Mouse (Mus musculus) c-Kit-positive CD71-positive TER-119-positive erythroid progenitor cells, embryonic 14.5 days (primary cell): ENCODE measurements at regions not wholly inside any gene's neighbourhood (a gene's known extent, or its start where the extent isn't known, plus 50 kb on each side); places are given as distances from the start of the nearest gene placed in this dataset.
"Not testable (repeated sequence)": the region's sequence is repeated elsewhere in the genome, so short reads cannot be mapped to it uniquely, and the experiment has no call there.

Source experiments
- DNase-seq: peaks from one replicate; pipeline ENCODE4 v3.0.0-alpha.2; 2013; ENCODE audit warnings: low spot score

DNA sequence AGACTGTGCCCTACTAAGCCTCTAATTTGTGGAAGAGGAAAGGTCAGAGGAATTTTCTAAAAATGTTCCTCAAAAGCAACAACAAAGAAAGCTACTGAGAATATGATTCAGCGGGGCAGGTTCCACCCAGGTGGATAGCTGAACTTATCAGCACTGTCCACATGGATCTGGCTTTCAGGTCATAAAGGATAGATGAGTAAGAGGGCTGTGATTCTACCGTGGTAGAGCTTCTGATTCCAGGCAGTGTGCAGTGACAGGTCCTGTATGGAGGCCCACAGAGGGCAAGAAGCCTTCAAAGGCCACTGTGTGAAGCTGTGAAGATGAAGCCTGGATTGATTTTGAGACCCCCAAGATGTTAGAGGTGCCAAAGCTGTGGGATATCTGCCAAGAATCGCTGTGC lies 51.8 kb downstream of the Teddm3 start:
- DNase-seq, result not testable (repeated sequence)

- not testable (repeated sequence) for DNase-seq
Measured at GRCm38 (mm10) chr16:21100126-21100525, 53.7 kb downstream of the Teddm3 start.

DNA sequence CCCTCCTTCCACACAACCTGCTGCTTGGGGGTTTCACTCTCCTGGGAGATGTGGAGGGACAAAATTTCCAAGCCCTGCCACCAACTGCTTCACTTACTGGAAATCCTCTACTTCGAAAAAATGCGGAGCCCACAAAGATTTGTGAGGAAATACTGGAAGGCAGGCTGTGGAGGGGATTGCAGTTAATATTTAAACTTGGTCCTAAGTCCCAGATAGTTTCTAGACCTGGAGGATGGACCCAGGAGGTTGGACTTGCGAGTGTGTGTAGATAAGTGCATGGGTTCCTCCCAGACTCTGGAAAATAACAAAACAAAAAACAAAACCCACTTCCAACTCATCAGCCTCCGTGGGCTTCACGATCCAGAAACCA lies 79.0 kb downstream of the Teddm3 start:
- no peak for DNase-seq

GRCm38 (mm10) chr16:21074082-21074778 lies 79.6 kb downstream of the Teddm3 start:
- not testable (repeated sequence) for DNase-seq

DNA sequence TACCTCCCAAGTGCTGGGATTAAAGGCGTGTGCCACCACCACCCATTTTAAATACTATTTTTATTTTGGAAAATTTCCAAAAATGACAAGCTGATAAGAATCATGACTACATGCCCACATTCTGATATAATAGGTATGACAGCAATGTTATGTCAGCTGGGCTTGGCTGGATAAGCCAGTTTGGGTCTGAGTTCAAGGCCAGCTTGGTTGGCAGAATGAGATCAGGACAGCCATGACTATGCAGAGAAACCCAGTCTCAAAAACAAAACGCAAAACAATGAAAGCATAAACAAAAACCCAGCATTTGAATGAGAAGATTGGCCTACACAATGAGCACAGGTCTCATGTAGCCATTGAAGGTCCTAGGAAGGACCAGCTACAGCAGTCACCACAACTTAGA lies 93.6 kb downstream of the Teddm3 start:
- DNase-seq, result no peak

DNA sequence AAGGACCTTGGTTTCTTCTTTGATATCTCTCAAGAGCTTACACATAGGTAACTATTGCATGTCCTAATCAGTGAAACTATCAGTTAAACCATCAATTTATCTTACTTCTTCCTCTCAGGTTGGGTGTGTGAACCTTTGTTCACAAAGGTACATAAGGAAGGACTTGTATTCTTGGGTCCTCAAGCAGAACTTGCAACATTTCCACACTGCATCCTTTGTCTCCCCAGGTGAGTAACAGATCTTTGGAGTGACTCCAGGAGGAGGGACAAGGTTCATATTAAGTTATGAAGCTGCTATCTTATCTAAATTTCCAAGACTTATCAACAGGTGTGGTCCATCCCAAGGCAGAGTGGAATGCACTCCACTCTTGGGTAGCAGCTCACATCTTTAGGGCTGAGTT lies 99.0 kb downstream of the Teddm3 start:
- no peak for DNase-seq

- DNase-seq, result not testable (repeated sequence)
Measured at GRCm38 (mm10) chr16:21022087-21022486, 131.7 kb downstream of the Teddm3 start.

DNA sequence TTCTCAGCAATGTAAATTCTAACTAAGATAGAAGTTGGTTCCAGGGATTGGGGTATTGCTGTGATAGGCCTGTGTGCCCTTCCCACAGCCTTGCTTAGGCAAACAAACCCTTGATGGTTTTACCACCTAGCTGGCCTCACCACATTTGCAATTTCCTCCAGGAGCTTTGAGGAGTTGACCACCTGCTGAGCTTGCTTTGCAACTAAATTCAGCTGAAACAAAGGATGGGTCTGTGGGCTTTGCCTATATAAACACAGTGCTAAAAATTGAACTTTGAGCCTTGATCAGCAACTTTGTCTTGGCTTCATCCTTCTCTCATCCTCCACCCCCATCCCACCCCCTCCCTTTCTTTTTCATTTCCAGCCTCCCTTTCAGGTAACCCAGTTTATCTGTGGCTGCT lies 148.9 kb downstream of the Teddm3 start:
- no peak for DNase-seq

DNA sequence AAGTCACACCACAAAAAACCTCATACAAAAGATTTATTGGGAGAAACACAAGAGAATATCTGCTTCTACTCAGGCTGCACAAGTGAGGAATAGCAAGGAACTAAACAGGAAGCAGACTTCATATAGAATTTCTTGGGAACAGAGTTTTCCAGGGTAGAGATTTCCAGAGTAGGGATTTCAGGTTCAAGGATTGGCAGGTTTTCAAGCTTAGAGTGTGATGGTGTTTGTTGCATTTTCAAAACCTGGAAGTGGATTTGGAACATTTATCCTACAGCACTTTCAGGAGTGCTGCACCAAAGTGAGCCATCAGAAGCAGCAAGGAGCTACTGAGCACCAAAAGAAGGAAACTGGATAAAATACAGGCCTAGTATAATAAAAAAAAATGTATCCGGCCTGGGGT lies 152.7 kb downstream of the Teddm3 start:
- DNase-seq, result no peak

GRCm38 (mm10) chr16:20990524-20990923 lies 163.3 kb downstream of the Teddm3 start:
- DNase-seq, result no peak

GRCm38 (mm10) chr16:20975406-20975805 lies 178.4 kb downstream of the Teddm3 start:
- DNase-seq, result no peak

DNA sequence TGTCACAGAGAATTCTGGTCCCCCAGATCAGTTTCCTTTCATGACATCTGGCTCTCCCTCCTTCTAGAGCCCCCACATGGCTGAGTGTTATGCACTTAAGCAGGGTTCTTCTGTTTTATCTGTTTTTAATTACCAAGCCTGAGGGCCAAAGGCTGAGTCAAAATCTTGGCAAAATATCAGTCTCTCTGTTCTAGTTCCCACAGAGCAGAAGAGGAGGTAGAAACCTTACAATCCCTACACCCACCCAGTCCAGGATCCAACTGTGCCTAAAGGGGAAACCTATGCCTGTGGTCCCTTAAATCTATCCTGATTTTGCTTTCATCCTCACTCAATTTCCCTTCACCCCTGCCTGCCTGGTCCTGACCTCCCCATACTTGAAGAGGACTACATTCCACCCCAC lies 181.4 kb downstream of the Teddm3 start:
- DNase-seq, result no peak

DNA sequence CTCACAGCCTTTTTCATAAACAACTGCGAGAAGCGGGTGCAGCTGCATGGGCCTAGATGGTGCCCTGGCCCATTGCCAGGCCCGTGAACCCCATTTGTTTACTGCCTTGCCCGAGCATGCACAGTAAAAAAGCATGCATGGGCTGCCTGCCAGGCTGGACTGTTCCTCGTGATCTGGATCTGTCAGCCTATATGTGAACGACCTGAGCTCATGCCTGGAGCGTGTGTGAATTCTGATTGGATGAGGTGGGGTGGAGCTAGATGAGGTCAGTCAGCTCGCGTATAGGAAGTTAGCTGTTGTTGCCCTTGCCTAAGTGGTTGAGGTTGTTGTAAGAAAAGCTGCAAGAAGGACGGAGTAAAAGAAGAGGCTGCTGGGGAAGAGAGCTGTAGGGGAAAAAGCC lies 194.9 kb downstream of the Teddm3 start:
- DNase-seq, result no peak

DNA sequence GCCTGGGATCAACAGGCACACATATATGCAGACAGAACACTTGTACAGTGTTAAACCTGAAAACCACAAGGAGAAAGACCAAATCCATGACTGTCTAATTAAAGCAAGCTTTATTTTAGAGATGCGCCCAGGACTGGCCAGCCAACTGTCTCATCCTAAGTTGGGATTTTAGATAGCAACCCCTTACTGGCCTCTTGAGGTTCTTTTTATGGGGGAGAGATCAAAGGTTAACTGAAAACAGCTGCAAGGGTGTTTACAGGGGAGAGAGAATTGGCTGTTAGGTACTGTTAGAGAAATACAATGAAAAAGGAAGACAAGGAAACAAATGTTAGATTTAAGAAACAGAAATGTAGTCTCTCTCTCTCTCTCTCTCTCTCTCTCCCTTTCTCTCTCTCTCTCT lies 202.4 kb upstream of the Thpo start:
- DNase-seq, result no peak

- DNase-seq, result not testable (repeated sequence)
Measured at GRCm38 (mm10) chr16:20934846-20935245, 200.5 kb upstream of the Thpo start.

DNA sequence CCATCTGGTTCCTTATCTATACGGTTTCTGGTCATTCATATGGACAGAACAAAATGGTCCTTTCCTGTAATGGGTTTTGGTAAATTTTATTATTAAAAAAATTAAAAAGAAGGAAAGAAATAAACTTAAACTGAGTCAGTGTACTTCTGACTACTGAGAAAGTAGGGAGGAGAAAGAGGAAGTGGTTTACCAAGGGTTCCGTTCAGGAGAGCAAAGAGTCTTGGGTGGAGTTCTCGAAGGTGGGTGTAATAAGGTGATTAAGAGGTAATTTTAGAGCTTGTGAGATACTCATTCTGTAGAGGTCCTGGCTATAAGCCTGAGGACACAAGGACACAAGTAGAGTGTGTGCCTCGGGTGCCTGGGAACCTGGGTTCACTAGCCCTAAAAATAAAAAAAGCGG lies 195.7 kb upstream of the Thpo start:
- not testable (repeated sequence) for DNase-seq

DNA sequence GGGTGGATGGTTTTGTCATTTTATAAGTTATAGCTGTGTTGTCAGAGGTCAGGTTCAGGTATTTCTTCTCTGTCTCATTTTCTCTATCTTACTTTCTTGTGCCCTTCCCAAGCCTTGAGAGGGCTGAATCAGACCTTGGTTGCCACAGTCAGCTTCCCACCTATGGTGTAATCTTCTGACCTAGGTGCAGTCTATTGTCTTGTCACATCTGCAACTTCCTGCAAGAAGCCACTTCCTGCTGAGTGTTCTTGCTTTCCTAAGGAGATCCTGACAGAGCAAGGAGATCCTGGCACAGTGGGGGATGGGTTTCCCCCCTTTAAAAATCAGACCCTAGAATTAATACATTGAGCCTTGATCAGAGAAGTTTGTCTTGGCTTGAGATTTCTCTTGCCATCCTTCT lies 191.5 kb upstream of the Thpo start:
- DNase-seq, result not testable (repeated sequence)

DNA sequence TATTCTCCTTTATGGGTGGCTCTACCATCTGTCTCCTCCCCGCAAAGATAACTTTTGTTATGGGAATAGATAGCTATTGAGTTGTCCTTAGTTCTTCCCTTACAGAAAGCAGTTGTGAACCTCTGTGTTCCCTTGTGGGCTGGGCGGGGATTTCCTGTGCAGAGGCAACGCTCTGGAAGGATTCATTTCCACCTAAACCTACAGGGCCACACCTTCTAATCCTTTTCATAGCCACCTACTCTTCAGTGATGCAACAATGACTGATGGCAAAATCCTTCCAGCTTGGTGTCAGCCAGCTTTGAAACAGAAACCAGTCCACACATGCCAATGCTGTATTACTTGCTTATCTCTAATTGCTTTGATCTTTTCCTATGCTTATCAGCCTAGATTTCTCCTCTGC lies 176.6 kb upstream of the Thpo start:
- DNase-seq, result not testable (repeated sequence)

DNA sequence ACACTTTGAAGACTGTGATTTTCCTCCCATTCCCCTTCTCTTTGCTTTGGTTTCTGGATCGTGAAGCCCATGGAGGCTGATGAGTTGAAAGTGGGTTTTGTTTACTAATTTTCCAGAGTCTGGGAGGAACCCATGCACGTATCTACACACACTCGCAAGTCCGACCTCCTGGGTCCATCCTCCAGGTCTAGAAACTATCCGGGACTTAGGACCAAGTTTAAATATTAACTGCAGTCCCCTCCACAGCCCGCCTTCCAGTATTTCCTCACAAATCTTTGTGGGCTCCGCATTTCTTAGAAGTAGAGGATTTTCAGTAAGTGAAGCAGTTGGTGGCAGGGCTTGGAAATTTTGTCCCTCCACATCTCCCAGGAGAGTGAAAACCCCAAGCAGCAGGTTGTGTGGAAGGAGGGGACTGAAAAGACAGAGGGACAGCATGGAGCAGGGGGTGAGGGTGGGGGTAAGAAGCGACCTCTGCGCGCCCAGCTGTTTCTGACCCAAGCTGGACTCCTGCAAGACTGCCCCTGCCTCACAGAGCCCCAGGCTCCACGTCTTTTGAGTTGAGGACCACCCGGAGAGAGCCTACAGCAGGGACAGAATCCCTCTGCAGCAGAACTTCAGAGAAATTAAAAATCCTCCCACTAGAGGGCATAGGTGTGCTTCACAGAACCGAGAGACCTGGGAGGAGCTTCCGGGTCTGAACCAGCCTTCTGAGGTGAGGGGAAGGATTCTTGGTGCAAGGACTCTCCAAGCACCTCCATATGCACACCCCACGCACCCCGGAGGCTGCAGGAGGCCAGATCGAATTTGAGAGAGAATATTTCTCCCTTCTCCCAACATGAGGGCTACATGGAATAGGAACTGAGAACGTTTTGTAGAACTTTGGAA lies 174.4 kb upstream of the Thpo start:
- not testable (repeated sequence) for DNase-seq

DNA sequence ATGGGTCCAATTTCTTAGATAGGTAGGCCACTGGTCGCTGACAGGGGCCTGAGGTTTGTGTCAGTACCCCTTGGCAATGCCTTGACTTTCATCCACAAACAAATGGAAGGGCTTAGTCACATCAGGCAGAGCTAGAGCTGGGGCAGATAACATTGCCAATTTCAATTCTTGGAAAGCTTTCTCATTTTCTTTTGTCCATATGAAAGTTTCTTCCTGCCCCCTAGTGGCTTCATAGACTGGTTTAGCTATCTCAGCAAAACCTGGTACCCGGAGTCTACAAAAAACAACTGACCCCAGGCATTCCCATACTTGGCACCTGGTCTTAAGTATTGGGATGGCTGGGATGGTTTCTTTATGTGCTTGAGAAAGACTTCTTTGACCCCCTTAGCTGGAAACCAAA lies 161.4 kb upstream of the Thpo start:
- no peak for DNase-seq

- no peak for DNase-seq
Measured at GRCm38 (mm10) chr16:20871726-20872125, 137.4 kb upstream of the Thpo start.

DNA sequence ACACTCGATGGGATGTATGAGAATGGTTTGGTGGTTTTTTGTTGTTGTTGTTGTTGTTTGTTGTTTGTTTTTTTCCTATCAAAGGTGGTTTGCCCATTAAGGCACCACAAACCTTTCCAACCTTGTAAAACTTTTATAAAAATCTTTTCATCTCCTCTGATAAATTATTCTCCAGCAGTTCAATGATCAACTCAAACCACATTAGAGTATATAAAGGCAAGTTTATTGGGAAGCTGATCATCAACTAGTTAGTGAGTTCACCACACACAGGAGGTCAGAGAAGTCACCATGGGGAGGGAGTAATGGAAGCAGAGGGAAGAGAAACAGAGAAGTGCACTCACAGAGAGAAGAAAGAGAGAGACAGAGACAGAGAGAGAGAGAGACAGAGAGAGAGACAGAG lies 132.5 kb upstream of the Thpo start:
- DNase-seq, result no peak

GRCm38 (mm10) chr16:20861256-20861655 lies 126.9 kb upstream of the Thpo start:
- DNase-seq, result no peak
